Mouse (Mus musculus) fibroblast of lung, adult 2 months (primary cell): ENCODE measurements around the gene Srd5a3.

ENCODE experiments used
- DNase-seq: peaks from one replicate; pipeline ENCODE4 v3.0.0-alpha.2; 2011; ENCODE audit warnings: low read depth

The Srd5a3 gene

DNA sequence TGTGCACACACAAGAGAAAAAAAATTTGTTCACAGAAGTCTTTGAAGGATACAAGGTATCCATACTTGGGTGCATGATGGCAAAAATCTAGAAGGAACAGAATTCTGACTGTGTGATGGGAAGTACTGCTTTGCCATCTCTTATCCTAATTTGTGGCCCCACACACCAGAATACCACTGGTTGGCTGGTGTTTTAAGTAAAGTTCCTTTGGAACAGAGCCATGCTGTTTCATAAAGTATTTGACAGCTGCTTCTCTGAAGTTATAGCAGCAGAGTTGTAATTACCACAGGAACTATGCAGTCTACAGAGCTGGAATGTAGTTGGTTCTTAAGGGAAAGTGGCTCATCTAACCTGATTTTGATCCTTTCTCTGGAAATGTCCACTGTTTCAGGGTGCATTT, 53.0 kb downstream of the Srd5a3 start:
- no peak for DNase-seq

DNA sequence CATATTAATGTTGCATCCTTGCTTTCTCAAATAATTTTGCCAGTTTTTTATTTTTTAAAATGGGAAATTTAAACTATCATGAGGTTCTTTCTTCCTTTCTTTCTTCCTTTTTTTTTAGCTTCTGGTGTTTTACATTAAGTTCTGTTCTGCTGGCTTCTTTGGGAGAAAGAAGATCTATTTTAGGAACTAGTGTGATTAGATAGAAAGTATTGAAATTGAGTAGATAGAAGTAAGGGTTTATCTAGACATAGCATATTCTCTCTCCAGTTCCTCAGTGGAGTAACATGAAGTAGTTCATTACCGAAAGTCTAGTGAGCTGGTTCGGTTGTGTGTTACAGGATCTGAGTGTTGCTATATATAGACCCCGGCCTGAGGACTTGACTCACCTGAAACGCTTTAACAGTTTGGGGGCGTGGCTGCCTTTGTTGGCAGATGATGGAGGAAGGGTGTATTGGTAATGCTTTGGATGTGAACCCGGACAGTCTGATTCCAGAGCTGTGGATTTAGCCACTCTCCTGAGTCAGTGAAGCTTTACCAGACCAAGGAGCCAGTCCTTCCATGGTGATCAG, 54.4 kb downstream of the Srd5a3 start:
- no peak for DNase-seq

DNA sequence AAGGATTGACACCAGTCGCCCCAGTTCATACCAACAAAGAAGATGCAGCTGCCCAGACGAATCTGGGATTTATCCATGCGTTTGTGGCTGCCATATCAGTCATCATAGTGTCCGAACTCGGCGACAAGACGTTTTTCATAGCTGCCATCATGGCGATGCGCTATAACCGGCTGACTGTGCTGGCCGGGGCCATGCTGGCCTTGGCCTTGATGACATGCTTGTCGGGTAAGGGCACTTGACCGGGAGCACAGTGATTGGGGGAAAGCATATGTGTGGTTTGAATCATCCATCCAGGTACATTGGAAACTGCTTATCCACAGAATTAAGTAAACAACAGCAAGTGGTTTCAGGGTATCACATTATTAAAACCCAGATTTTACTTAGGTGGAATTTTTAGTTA, 59.3 kb downstream of the Srd5a3 start:
- DNase-seq, result no peak

DNA sequence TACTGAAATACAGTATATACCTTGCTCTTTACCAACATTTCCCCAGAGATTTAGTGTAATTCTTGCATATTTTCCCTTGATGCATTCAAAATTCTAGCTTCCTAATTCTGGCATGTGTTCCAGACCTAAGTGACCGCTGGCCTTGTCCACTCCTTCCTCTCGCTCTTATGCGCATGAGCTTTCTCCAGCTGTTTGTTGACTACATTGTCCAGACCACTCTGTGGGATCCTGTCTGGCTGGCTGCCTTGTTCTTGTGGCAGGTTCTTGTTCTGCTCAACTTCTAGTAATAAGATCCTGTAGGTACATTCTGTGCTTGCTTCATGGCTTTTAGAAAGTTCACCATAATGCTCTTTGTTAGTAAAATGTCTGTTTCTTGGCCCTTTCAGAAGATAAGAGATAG, 63.1 kb downstream of the Srd5a3 start:
- no peak for DNase-seq
